Mouse (Mus musculus): ENCODE results near the gene Mat2a.
A peak's percentile ranks its signal among the peaks of the same experiment; 100 is the strongest.

Gene Mat2a

DNA sequence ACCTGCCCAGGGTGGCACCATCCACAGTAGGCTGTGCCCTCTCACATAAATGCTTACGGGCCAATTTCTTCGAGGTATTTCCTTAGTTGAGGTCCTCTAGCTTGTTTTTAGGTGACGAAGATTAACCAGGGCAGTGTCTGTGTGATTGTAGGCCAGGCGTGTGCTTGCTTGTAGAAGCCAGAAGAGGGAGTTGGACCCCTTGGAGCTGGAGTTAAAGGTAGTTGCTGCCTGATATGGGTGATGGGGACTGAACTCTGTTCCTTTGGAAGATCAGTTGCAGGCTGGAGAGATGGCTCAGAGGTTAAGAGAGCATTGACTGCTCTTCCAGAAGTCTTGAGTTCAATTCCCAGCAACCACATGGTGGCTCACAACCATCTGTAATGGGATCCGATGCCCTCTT, 24.2 kb downstream of the Mat2a start:
- DNase-seq: no peak

DNA sequence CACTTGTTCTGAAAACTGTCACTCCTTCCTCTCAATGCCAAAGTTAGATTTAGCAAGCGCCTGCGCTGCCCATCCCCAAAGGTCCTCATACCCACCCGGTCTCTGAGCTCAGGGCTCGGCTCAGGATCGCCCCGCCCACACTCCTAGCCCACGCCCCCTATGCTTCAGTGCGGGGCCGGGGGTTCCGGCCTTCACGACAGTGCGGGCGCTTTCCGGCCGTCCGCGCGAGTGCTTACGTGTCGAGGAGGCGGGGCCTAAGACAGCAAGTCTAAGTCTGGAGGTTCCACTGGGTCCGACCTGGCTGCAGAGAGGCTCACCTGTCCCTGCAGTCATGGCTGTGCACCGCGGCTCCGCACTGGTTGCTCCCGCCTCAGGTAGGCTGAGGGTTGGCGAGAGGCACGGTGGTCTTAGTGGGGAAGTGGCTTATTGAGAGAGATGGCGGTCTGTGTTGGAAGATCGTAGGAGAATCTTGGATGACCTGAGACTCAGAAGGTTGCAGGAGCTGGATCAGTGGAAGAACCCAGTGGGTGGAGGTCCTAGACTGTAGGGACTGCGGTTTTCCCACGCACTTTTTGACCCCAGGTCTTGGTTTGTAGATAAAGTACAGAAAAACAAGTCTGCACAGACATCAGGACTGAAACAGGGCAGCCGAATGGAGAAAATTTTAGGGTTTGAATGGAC, 25.1 kb downstream of the Mat2a start, which contains the start of gene Ggcx:
Gene Ggcx, plus strand, starts transcription at position 233 of the 681 bp plus-strand sequence.
- DNase-seq: peak; percentile 97 to 98

DNA sequence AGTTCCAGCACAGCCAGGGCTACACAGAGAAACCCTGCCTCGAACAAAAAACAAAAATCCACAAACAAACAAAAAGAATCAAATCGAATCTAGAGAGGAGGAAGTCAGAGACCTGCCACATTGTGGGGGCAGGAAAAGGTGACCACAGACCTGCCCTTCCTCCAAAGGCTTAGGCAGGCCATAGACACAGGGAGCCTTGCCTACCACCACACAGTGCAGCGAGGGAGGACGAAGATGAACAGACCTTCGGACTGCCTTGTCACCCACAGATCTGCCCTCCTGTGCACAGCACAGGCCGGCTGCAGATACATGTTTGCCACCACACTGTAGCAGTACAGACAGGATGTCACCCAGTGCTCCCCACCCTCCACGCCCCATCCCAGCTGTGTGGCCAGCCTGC, 28.8 kb downstream of the Mat2a start:
- DNase-seq: no peak

DNA sequence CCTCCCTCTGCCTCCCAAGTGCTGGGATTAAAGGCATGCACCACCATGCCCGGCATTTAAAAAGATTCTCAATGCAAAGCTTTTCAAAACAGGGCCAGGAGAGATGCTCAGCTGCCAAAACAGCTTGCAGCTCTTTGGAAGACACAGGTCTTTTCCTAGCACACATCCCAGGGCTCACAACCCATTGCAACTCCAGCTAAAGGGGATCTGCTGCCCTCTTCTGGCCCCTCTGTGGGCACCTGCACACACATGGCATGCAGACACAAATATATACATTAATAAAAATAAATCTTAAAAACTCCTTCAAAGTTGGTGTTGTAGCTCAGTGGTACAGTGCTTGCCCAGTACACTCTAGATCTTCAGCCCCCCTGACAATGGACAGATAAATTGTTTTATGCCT, 29.4 kb downstream of the Mat2a start:
- DNase-seq: no peak

DNA sequence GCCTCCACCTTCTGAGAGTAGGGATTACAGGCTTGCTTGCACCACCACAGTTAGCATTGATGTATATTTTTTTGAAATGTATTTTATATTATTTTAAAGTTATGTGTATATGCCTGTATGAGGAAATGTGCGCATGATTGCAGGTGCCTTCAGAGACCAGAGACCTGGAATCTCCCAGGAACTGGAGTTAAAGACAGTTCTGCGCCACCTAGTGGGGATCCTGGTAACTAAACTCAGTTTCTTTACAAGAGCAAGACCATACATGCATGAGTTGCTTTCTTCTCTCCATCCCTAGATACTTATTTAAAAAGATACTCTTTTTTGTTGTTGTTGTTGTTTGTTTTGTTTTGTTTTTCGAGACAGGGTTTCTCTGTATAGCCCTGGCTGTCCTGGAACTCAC, 29.8 kb downstream of the Mat2a start:
- DNase-seq: peak; percentile 76 to 91

DNA sequence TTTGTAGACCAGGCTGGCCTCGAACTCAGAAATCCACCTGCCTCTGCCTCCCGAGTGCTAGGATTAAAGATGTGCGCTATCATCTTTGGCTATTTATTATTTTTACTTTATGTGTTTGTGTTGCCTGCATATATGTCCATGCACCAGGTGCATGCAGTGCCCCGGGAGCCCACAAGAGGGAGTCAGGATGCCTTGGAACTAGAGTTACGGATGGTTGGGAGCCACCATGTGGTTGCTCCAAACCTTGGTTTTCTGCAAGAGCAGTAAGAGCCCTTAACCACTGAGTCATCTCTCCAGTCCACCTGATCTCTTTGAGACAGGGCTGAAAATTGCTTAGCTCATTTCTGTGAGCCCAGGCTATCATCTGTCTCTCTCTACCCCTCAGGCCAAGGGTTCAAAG, 32.2 kb downstream of the Mat2a start:
- peak; percentile 89 to 93 for DNase-seq

DNA sequence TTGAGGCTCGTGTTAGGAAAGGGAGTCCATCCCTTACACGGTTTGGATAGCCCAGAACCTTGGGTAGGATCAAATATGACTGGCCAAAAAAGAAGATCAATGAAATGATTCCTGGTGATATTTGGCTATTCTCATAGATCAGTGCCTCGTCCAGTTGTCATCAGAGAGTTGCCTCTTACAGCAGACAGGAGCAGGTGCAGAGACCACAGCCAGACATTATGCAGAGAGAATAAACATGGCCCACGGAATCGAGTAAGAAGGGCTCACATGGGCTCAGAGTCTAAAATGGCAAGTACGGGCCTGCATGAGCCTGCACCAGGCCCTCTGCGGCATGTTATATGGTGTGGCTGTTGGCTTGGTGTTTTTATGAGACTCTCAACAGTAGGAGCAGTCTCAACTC, 34.0 kb downstream of the Mat2a start:
- no peak for DNase-seq

DNA sequence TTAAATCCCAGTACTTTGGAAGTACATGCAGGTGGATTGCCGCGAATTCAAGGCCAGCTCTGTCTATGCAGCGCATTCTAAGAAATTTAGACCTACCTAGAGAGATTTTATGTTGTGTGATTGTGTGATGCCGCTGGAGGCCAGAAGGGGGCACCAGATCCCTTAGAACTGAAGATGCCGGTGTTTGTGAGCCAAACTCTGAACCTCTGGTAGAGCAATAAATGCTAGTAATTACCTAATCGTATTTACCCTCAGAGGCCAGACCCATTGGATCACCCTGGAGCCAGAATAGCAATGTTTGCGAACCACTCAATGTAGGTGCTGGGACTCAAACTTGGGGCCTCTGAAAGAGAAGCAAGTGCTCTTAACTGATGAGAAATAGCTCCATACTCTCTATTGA, 37.5 kb downstream of the Mat2a start:
- DNase-seq: peak; percentile 86 to 92

DNA sequence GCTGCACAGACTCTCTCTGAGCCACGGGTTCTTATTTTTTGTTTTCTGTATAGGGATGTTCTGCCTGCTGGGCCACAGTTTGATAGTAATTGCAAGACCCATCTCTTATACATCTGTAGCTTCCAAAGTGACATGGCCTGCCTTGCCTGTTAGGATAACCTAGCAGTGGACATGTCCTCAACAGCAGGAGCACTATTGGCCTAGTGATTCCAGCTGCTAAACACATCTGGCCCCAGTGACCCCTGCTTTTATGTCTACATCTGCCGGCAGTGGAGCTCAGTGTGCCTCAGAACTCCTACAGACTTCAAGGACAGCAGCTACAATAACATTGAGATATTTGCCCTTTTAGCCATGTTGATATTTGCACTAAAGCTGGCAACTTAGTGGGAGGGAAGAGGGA, 39.4 kb downstream of the Mat2a start:
- DNase-seq: no peak

DNA sequence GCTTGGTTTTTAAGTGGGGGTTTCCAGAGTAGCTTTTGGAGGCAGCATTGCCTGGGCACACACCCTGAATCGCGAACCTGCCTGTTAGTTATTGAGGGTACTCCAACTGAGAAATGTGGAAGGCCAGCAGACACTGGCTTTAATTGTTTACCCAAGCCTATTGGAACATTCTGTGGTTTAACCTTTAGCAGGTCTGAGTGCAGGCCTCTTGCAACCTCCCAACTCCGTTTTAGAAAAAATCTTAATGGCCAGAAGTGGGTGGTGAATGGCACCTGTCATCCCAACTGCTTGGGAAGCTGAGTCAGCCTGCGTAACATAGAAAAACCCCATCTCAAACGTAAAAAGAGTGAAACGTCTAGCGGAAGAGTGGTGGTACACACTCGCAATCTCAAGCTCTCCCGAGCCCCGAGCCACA, 42.5 kb downstream of the Mat2a start:
- no peak for DNase-seq

DNA sequence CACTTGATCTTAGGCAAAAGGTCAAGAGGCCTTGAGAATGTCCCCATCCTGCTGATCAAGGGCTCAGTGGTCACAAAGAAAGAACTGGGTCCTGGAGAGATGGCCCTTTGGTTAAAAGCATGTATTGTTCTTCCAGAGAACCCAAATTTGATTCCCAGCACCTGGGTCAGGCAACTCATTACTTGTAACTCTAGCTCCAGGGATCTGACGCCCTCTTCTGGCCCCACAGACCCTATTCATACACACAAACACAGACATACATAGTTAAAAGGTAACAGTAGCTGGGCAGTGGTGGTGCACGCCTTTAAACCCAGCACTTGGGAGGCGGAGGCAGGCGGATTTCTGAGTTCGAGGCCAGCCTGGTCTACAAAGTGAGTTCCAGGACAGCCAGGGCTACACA, 47.0 kb downstream of the Mat2a start:
- DNase-seq: no peak

DNA sequence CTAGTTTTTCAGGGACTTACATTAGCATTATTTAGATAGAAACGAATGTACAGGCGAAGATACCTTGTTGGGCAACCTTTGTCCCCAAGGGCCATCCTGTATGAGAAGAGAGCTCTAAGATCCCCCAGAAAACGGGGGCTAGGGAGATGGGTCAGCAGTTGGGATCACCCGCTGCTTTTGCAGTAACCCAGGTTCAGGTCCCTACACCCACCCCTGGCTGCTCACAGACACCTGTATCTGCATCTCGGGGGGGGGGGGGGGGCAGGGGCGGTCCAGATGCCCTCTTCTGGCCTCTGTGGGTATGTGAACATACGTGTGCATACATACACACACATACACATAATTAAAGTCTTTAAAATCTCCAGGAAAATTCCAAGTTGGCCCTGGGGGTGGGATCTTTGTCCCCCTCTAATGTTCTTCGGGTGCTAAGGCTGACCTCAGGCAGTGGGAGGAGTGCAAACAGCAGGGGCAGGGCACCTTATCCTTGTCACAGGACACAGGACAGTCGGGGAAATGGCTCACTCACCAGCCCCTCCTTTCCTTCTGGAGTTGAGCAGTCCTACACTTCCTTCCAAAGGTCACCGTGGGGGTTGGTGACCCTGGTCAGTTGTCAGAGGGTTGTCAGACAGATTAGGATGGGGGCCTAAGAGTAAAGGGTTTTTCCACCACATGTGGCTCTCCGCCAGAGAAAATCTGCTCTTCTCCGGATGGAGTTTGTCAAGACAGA, 48.4 kb downstream of the Mat2a start:
- DNase-seq: peak; percentile 94 to 96

DNA sequence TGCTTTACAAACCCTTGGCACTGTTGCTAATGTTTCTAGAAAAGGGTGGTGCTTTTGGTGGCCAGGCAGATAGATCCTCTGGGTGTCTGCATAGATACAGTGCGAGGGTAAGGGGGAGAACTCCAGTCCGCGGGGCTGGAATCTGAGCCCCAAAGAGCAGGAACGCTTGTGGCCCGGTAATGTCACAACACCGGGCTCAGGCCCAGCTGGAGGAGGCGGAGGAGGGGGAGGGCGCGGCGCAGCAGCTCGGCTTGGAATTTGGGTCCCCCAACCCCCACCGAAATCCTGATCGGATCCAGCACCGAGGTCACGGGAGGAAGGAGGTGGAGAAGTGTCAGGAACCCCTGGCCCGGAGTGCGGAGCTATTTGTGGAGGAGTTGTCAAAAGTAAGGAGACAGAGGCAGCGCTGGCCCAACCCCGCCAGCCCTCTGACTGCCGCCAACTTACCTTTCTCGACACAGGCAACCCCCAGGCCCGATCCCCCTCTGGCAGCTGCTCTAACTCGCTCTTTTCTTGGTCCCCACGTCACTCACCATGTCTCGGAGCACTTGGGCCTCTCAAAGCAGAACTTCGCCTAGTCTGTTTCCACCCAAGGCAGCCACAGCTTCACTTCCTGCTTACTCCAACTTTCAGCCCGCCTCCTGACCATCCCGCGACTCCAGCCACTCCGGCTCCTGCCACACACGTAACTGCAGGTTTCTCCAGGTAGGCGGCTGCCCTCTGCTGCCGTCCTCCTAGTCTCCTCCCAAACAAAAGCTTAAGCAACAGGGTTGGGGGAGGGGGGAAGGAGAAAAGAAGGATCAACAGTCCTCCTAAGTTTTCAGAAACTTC, 49.2 kb downstream of the Mat2a start, which contains the start of gene Vamp8:
Gene Vamp8, minus strand, starts transcription at position 763 of the 831 bp plus-strand sequence.
- peak; percentile 94 to 95 for DNase-seq

DNA sequence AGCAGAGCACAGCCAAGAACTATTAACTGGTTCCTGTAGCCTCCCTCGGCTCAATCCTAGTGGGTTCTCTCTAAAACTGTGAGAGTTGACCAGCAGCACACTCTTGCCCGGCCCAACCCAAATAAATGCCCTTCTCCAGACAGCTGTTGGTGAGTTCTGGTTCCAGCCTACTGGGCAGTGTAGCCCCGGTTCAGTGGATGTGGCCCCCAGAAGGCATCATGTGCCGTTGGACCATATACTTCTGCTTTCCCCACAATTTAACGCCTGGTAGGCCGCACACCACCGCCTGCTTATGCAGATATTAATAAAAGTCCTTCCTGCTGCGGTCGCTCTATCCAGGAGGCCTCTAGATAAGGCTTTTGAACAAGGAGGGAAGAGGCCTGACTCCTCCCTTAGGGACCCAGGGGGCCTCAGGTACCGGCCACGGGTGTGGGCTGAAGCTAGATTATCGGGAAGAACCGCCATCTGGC, 49.9 kb downstream of the Mat2a start:
- peak; percentile 49 to 62 for DNase-seq

DNA sequence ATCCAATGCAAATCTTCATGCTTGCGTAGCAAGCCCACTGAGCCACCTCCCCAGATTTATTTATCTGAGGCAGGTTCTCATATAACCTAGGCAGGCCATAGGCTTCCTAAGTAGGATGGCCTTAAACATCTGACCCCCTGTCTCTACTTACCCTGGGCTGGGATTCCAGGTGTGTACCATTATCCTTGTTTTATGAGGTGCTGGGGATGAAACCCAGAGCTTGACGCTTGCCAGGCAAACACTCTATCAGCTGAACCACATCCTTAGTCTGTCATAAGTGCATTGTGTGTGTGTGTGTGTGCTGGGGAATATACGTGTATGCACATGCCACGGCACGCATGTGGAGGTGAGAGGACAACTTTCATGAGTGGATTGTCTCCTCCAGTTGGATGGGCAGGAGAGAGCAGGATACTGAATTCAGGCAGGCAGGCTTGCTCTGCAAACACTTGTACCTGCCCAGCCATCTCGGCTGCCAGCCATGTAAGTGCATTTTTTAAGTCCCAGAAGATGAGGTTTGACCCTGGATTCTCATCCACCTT, 50.5 kb downstream of the Mat2a start:
- DNase-seq: no peak

DNA sequence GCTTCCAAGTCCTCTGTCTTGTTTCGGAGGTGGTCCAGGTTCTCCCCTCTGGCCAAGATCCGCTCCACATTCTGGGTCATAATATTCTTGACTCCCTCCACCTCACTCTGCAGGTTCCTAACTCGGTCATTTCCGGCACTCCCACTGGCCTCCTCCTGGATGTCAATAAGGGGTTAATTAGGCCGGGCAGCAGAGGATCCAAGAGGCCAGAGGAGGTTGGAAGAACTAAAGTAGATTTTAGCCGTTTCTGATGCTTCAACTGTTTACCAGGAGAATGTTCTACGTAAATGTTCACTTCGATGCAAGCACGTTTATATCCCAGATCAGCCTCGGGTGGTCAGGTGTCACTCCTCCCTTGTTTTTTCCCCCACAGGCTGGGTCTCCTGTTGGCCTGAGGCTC, 51.1 kb downstream of the Mat2a start:
- no peak for DNase-seq

DNA sequence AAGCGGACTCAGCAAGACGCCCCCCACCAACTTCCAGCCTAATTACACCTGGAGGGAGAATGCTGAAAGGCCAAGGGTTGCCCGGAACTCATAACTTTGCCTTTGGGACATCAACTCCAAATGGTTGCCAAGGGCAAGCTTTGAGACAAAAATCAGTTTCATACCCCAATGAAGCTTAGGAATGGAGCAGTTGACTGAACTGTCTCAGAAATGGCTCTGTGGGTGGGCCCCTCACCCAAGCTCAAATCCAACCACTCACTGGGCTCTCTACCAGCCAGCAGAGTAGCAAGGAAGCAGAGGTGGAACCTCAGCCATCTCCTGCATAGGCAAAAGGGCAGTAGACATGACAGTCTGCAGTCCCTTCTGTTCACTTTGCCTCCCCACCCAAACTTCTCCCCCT, 51.5 kb downstream of the Mat2a start:
- DNase-seq: no peak

DNA sequence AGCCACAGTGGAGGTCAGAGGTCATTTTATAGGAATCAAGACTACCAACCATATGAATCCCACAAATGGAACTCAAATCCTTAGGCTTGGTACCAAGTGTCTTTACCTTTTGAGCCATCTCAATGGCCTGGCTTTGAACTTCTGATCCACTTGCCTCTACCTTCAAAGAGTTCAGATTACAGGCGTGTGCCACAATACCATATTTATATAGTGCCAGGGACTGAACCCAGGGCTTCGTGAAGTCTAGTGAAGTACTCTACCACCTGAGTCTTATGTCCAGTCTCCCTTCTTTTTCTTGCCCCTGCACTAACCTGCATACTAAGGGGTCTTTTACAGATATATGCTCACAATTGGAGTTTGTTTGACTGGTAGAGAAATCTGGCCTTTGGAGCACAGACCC, 52.8 kb downstream of the Mat2a start:
- DNase-seq: no peak

DNA sequence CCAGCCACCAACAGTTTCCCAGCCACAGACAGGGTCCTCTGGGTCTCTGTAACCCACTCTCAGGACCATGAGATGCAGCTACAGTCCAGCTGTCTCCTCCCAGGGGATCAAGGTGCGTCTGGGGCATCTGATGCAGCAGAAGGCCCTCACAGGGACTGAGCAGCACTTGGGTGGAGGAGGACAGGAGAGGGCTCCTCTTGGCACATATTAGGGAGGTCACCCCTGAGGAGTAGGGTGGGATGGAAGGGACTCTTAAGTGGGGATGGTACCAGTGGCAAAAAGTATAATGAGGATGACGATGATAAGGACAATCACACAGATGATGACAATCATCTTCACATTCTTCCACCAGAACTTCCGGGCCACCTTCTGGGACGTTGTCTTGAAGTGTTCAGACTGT, 54.1 kb downstream of the Mat2a start:
- DNase-seq: no peak

DNA sequence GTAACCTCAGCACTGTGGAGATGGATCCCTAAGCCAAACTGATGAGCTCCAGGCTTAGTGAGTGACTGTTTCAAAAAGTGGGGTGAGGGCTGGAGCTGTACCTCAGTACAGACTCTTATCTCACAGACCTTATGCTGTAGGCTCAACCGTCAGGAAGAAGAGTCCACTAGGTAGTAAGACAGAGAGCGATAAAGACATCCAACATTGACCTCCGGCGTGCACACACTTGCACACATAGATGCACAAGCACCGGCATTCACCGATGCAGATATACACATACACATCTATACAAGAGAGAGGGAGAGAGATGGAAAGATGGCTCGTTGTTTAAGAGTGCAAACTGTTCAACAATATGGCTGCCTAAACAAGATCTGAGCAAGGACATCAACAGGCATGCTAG, 55.4 kb downstream of the Mat2a start:
- DNase-seq: no peak

DNA sequence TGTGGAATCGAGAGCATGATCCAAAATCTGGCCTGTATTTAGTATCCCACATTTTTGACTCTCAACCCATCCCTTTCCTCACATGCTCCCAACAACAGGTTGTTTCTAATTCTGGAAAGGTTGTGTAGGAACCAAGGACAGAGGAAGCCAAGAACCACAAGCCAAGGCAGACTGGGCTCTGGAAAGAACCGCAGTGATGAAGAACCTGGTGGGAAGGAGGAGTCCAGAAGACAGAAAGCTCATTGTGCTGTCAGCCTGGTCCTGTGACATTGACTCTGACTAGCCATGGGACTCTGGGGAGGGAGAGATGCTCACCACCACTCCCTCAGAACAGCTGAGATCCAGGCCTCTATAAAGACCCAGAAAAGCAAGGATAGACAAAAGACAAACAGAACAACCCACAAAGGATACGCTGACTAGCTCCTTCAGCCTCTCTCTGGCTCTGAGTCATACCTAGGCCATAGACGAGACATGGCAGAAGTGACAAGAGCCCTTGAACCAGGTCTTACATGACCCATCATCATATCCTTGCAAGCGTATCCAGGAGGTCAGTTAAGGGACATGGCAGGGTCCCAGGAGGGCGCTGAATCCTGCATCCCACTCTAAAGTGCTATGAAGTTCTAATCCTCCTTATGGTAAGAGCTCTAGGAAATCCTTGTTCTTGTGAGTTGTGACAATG, 56.1 kb downstream of the Mat2a start:
- DNase-seq: no peak
